Mouse (Mus musculus): ENCODE measurements around the gene Ptpn3. TPM values are rescaled to one million over a fixed set of nuclear protein-coding genes. Genes with fewer than 3 reads are reported as not detected.

Gene Ptpn3
- total RNA-seq (2023), result 0.54 and 1.0 TPM in 2 replicates

GRCm38 (mm10) chr4:57301410-57302313, at the start of gene Ptpn3:
Ptpn3 (minus strand) TSS chr4:57301837.

GRCm38 (mm10) chr4:57143026-57143937, 158.4 kb downstream of the Ptpn3 start, which contains the start of gene Epb41l4b:
Epb41l4b (minus strand) TSS chr4:57143437.

Other genes with a start within 250 kb of the Ptpn3 start
- 0.79 and 2.1 TPM in 2 replicates for gene Epb41l4b, start 158.4 kb downstream of the Ptpn3 start, total RNA-seq (2023)
- not detected in 2 replicates for gene Palm2, start 132.4 kb upstream of the Ptpn3 start, total RNA-seq (2023)